Mouse (Mus musculus): Measurements from ENCODE around the gene Slc12a8. TPM values are rescaled to one million over a fixed set of nuclear protein-coding genes. Genes with fewer than 3 reads are reported as not detected.

Slc12a8 gene
- total and polyA plus RNA-seq, 2 experiments from 2014 or later, result 1.1 to 2.1 TPM

DNA sequence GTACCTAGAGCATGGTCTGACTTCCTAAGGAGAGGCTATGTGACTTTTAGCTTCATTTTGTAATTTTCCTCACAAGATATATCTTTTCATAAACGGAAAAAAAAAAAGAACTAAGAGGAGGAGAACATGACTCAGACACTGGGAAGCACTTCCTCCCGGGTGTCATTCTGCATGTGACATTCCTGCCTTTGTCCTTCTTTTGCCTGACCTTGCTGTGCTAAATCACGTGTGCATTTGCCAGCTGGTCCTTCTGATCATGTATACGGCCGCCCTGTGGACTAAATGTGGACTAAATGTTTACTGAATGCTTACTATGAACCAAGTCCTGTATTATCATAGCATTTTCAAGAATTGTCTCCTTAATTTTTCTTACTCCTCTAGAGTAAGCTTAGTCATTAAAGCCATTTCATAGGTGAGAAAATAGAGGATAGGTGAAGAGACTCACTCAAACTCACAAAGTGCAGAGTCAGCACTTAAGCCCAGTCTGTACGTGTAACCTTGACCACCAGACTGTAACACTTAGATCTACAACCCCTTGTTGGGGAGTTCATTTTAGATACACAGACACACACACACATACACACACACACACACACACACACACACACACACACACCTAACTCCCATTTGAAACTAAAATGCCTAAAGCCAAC is 2.9 kb downstream of the Slc12a8 start:
- Histone ChIP-seq H3K36me3 (ENCODE audit: insufficient read depth) (no peaks in the 10 kb centered on the region), H3K27ac (ENCODE audit: low read depth, low read length) (no peak overlapping the region), H3K9me3 (ENCODE audit: low read length) (no peaks in the 10 kb centered on the region), H3K9ac (no peak overlapping the region), H3K4me2 (ENCODE audit: low read depth) (no peak overlapping the region), H3K4me1 (ENCODE audit: insufficient read depth) (peaks cover 15% of the 10 kb centered on the region), H3K27me3 (ENCODE audit: insufficient read depth, low read length) (no peaks in the 10 kb centered on the region), H3K4me3 (ENCODE audit: low read depth, low read length) (no peak overlapping the region)
- ATAC-seq, result no peak
- no peak for DNase-seq
- no peak for TF ChIP-seq CTCF (IDR thresholded peaks at IDR 0.05; ENCODE audit: low read depth)
- WGBS, result 82% methylated on average over 6 of the region's 6 CpGs

GRCm38 (mm10) chr16:33522516-33522915 is 5.4 kb downstream of the Slc12a8 start:
- Histone ChIP-seq H3K27ac (ENCODE audit: low read depth, low read length) (no peak overlapping the region), H3K9ac (no peak overlapping the region), H3K4me1 (ENCODE audit: insufficient read depth) (peaks cover 3% of the 10 kb centered on the region), H3K27me3 (ENCODE audit: insufficient read depth, low read length) (no peaks in the 10 kb centered on the region), H3K9me3 (ENCODE audit: low read length) (no peaks in the 10 kb centered on the region), H3K36me3 (ENCODE audit: insufficient read depth) (no peaks in the 10 kb centered on the region), H3K4me3 (ENCODE audit: low read depth, low read length) (no peak overlapping the region), H3K4me2 (ENCODE audit: low read depth) (no peak overlapping the region)
- 70% methylated on average over 4 of the region's 4 CpGs for WGBS
- DNase-seq (no peak), ATAC-seq (no peak)
- TF ChIP-seq CTCF (IDR thresholded peaks at IDR 0.05; ENCODE audit: low read depth), result no peak

GRCm38 (mm10) chr16:33523571-33523970 is 6.4 kb downstream of the Slc12a8 start:
- TF ChIP-seq CTCF (IDR thresholded peaks at IDR 0.05; ENCODE audit: low read depth), result no peak
- Histone ChIP-seq H3K36me3 (ENCODE audit: insufficient read depth) (no peaks in the 10 kb centered on the region), H3K4me2 (ENCODE audit: low read depth) (no peak overlapping the region), H3K27me3 (ENCODE audit: insufficient read depth, low read length) (no peaks in the 10 kb centered on the region), H3K4me3 (ENCODE audit: low read depth, low read length) (no peak overlapping the region), H3K4me1 (ENCODE audit: insufficient read depth) (no peaks in the 10 kb centered on the region), H3K9ac (no peak overlapping the region), H3K27ac (ENCODE audit: low read depth, low read length) (no peak overlapping the region), H3K9me3 (ENCODE audit: low read length) (no peaks in the 10 kb centered on the region)
- DNase-seq (no peak), ATAC-seq (no peak)
- 54% methylated on average over 10 of the region's 10 CpGs for WGBS

DNA sequence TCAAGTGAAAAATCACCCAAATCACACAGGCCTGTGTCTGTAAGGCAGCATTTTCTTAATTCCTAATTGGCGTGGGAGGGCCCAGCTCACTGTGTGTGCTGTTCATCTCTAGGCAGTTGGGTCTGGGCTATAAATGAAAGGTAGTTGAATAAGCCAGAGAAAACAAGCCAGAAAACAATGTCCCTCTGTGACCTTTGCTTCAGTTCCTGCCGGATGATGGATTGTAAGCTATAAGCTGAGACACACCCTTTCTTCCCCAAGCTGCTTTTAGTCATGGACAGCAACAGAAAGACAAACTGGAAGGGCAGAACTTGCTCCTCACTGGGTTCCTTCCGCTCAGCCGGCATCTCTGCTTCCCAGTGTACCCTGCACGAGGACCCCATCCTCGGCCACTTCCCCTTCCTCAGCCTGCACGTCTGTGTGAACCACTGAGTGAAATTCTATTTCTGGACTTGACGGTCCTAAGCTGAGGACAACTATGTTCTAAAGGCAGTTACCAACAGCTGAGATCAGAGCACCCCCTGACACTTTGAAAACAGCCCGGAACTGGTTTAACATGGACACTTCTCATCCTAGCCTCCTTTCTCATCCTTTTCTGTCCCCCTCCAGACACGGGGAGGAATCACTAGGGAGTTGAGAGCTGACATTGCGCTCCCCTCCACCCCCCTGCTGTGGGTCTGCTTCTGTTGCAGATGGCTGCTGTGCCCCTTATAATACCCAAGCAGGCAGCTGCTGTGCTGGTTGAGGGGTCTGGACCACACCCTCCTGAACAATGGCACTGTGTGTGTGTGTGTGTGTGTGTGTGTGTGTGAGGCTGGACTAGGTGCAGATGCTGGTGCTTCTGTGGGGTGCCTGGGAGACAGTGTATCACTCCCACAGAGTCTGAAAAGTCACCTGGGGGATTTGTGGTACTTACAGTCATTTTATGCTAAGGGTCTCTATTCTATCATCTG is 12.7 kb downstream of the Slc12a8 start:
- no peak for TF ChIP-seq CTCF (IDR thresholded peaks at IDR 0.05; ENCODE audit: low read depth)
- WGBS, result 53% methylated on average over 11 of the region's 11 CpGs
- ATAC-seq, result no peak

GRCm38 (mm10) chr16:33531184-33531583 is 14.1 kb downstream of the Slc12a8 start:
- no peak overlapping the region for H3K27ac ChIP-seq (ENCODE audit: low read depth, low read length)
- ATAC-seq (no peak), DNase-seq (no peak)
- no peak overlapping the region for H3K9ac ChIP-seq
- H3K36me3 ChIP-seq (ENCODE audit: insufficient read depth), result no peaks in the 10 kb centered on the region
- no peak overlapping the region for H3K4me2 ChIP-seq (ENCODE audit: low read depth)
- WGBS, result 83% methylated on average over 8 of the region's 8 CpGs
- no peaks in the 10 kb centered on the region for H3K27me3 ChIP-seq (ENCODE audit: insufficient read depth, low read length)
- no peaks in the 10 kb centered on the region for H3K4me1 ChIP-seq (ENCODE audit: insufficient read depth)
- no peaks in the 10 kb centered on the region for H3K9me3 ChIP-seq (ENCODE audit: low read length)
- no peak for TF ChIP-seq CTCF (IDR thresholded peaks at IDR 0.05; ENCODE audit: low read depth)
- no peak overlapping the region for H3K4me3 ChIP-seq (ENCODE audit: low read depth, low read length)

More for the DNA sequence above, 12.7 kb downstream of the Slc12a8 start:
- H3K4me3 ChIP-seq (ENCODE audit: low read depth, low read length), result no peak overlapping the region
- DNase-seq, result no peak
- no peaks in the 10 kb centered on the region for H3K36me3 ChIP-seq (ENCODE audit: insufficient read depth)
- H3K27ac ChIP-seq (ENCODE audit: low read depth, low read length), result no peak overlapping the region
- H3K4me1 ChIP-seq (ENCODE audit: insufficient read depth), result no peaks in the 10 kb centered on the region
- H3K9ac ChIP-seq, result no peak overlapping the region
- no peaks in the 10 kb centered on the region for H3K9me3 ChIP-seq (ENCODE audit: low read length)
- no peaks in the 10 kb centered on the region for H3K27me3 ChIP-seq (ENCODE audit: insufficient read depth, low read length)
- no peak overlapping the region for H3K4me2 ChIP-seq (ENCODE audit: low read depth)

DNA sequence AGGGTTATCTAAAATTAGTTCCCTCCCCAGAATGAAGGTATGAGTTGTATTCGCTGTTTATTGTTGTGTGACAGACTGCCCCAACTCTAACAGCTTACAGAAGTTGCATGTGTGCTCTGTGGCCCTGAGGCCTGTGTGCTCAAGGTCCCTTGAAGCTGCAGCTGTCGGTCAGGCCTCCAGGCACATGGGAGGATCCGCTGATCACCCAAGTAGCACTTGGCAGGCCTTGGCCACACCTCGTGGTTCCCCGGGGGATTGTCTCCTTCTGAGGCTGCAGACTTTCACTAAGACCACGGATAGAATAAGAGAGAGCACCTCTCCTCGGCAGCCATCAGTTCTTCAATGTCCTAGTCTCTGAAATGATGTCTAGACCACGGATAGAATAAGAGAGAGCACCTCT is 19.3 kb downstream of the Slc12a8 start:
- DNase-seq (no peak), ATAC-seq (no peak)
- no peaks in the 10 kb centered on the region for H3K36me3 ChIP-seq (ENCODE audit: insufficient read depth)
- H3K9ac ChIP-seq, result no peak overlapping the region
- no peak overlapping the region for H3K27ac ChIP-seq (ENCODE audit: low read depth, low read length)
- TF ChIP-seq CTCF (IDR thresholded peaks at IDR 0.05; ENCODE audit: low read depth), result no peak
- no peak overlapping the region for H3K4me2 ChIP-seq (ENCODE audit: low read depth)
- H3K27me3 ChIP-seq (ENCODE audit: insufficient read depth, low read length), result no peaks in the 10 kb centered on the region
- H3K9me3 ChIP-seq (ENCODE audit: low read length), result no peaks in the 10 kb centered on the region
- H3K4me3 ChIP-seq (ENCODE audit: low read depth, low read length), result no peak overlapping the region
- WGBS, result 80% methylated on average over 8 of the region's 8 CpGs
- H3K4me1 ChIP-seq (ENCODE audit: insufficient read depth), result no peaks in the 10 kb centered on the region

All from forebrain, postnatal 0 days (tissue).